Mouse (Mus musculus): ENCODE measurements at regions not wholly inside any gene's neighbourhood (a gene's known extent, or its start where the extent isn't known, plus 50 kb on each side); places are given as distances from the start of the nearest gene placed in this dataset.

- in situ Hi-C loops (cut with MboI), result no loop called here
These were observed 1364.1 kb upstream of the A1bg start for GRCm38 (mm10) chr15:62286666-62287655.

DNA sequence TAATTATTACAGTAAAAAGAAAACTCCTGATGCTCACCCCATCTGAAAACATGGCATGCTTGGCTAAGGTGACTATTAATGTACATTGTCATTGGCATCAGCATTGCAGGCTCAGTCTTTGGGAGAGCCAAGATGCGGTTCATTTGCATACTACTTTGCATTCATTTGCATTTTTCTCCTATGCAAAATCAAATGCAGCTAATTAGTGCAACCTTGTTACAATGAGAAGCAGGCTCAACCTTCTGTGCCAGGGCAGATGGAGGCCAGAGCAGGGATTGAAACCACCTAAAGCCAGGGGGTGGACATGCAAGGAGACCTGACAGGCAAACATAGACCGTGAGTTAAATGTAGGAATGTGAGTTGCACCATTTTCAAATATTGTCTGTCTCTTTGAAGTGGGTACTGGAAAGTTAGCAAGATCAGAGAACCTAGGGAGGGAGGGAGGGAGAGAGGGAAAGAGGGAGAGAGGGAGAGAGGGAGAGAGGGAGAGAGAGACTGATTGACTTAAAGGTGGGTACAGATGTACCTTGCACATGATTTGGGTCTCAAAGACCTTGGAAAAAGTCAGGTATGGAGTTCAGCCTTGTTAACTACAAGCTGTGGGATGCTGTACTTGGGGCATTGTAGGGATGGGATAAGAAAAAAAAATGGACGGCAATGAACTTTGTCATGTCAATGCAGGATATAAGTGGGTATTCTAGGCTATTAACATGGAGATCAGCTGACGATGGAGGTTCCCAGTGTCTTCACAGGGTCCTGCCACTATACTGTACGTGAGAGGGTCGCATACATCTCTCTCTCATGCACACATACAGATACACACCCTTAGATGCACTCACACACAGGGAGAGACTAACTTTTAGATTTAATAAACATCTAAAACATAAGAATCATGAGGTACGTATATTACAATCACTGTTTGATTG, 1362.1 kb upstream of the A1bg start:
- in situ Hi-C loops (cut with MboI), result no loop called here

GRCm38 (mm10) chr15:62283661-62284429, 1361.0 kb upstream of the A1bg start:
- in situ Hi-C loops (cut with MboI), result no loop called here

DNA sequence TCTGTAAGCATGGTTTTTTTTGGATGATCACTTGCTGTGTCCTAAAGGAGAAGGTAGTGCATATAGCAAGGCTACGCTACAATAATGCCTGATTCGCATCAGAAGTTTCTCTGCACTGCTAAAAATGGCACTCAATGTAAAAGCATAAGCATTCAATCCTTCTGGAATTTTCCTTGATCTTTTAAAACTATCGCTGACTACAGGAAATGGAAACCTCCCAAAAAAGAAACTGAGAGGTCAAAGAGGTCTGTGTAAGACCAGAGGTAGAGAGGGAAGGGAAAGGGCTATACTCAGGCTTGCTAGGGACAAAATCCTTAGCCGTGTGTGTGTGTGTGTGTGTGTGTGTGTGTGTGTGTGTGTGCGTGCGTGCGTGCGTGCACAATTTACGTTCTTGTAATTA, 1359.8 kb upstream of the A1bg start:
- in situ Hi-C loops (cut with MboI), result no loop called here

DNA sequence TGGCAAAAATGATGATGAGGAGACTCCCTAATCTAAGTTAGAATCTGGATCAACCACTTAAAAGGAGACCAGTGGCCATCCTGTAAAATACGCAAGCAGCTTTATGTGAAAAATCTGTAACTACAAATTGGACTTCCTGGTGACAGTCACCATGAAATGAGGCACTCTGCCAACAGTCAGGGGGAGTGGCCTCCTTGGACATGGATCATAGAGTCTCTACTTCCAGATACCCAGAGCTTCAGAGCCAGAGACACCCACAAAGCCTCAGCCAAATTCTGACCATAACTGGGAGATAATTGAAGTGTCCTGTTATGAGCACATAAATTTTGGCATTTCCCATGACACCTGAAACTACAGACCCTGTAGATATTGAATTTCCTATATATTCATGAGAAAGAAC, 1359.3 kb upstream of the A1bg start:
- in situ Hi-C loops (cut with MboI), result no loop called here

DNA sequence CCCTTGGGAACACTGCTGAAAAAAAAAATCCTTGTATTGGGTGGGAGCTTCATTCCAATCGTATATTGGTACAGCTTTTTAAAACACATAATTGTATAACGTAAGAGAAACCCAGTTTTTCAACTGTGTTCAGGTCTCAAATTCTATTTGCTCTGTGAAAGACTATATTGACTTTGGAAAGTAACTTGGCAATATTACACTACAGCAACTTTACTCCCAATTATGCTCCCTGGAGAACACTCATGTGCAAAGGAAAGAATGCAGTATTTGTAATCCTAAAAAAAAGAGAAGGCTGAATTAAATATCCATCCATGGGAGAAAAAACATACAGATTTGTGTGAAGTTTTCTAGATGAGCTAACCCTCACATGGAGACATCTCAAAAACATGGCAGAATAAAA, 1356.7 kb upstream of the A1bg start:
- in situ Hi-C loops (cut with MboI), result no loop called here

GRCm38 (mm10) chr15:62274818-62275217, 1352.0 kb upstream of the A1bg start:
- in situ Hi-C loops (cut with MboI), result no loop called here

DNA sequence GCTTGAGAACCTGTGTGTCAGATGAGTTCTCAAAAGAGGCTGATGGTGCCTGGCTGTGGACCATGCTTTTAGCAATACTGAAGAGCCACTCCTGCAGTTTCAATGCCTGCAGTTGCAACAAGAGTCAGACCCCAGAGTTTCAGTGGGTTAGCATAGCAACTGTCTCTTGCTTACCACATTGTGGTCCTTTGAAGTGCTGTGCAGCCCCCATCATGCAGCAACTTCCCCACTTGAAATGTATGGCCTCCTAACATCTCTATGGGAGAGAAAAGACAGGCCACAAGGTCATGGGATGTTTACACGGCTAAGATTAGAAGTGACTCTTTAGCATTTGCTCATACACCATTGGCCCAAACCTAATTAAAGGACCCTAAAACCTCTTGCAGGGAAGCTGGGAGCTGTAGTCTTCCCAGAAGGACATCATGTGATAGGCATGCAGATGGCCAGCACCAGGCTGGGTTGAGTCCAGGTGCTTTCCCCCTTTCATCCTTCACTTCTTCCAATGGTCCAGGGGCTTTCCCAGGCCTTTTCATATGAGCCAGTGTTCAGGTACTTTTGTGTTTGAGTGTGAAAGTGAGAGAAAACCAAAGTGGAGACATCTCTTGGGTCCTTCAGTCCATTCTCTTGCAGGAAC, 1351.2 kb upstream of the A1bg start:
- in situ Hi-C loops (cut with MboI), result no loop called here

GRCm38 (mm10) chr15:62272755-62273154, 1349.9 kb upstream of the A1bg start:
- in situ Hi-C loops (cut with MboI), result no loop called here

DNA sequence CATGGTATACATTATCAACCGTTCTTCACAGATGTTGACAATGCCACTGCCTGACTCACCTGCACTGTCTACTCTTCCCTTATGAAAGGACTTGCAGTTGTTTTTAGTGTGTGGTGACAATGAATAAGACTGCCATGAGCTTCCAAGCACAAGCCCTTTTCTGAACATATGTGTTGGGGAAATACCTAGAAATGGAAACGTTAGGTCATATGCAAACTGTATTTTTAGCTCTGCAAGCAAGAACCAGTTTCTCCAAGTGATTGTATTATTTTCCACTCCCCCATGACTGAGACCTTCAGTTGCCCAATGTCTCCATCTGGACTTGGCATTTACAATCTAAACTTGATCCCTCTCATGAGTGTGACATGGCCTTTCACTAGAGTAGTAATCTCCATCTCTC, 1348.6 kb upstream of the A1bg start:
- in situ Hi-C loops (cut with MboI), result no loop called here

DNA sequence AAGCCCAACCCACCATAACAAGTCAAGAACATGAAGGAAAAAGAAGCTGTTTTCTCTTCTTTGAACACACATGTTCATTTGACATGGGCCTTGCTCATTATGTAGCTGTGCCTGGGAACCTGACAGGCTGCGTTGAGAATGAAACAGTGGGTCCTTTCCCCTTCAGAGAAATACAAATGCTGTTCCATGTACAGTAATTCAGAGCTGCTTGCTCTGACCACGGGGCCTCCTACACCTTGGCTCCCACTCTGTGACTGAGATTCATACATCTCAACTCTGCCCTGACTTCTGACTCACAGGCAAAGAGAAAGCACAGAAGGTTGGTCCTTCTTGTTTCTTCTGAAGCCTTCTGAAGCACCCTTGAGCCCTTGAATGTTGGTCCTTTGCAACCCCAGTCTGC, 1345.4 kb upstream of the A1bg start:
- in situ Hi-C loops (cut with MboI), result no loop called here

DNA sequence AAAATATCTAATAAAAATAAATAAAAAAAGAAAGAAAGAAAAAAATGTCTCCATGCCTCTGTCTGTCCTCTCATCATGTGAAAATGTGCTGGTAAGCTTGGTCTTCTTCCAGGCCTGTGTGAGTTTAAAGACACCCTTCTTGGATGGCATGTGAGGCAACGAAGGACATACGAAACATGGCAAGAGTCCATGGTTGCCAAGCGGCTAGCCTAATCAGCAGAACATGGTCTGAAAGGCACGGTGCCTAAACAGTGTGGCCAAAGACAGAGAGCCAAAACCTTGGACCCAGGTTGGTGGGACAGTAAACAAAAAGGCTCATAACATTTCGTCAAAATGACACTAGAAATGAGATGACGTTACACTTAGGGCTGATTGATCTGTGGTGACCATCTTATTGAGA, 1344.7 kb upstream of the A1bg start:
- in situ Hi-C loops (cut with MboI), result no loop called here

DNA sequence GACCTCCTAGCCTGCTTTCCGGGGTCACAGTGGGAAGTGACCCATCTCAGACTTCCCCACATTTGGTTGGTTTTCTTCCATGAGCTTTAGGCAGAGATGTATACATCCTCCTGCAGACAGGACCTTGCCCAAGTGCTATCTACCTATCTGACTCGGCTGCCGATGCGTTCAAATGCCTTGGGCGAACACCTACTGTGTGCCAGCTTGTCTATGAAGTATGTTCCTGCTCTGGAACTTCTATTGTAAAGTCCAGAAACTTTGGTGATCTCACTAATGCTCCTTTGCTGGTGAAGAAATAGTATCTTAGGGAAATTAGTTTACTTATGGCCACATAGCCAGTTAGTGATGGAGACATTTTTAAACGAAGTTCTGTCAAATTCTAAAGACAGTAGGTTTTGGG, 1343.2 kb upstream of the A1bg start:
- in situ Hi-C loops (cut with MboI), result no loop called here

GRCm38 (mm10) chr15:62265484-62265937, 1342.7 kb upstream of the A1bg start:
- in situ Hi-C loops (cut with MboI), result no loop called here

GRCm38 (mm10) chr15:62264966-62265365, 1342.2 kb upstream of the A1bg start:
- in situ Hi-C loops (cut with MboI), result no loop called here

GRCm38 (mm10) chr15:62264183-62264582, 1341.4 kb upstream of the A1bg start:
- in situ Hi-C loops (cut with MboI), result no loop called here

- in situ Hi-C loops (cut with MboI), result no loop called here
These were observed 1339.7 kb upstream of the A1bg start for GRCm38 (mm10) chr15:62262487-62262886.

DNA sequence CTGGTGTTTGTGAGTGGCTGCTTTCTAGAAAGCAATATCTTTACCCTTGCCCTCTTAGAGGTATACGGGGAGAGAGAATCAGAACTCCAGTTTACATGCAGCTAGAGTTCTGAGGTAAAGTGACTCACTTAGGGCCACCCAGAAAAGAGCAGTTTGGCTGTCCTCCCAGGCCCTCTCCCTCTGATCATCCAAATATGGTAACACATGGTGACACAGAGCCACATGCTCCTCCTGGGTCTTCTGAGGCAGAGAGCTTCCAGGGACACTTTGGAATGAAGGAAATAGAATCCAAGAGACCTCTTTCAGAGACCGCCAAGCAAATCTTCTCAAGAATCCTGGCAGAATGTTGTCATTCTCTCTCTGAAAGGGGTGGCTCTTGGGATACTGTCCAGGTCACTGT, 1338.7 kb upstream of the A1bg start:
- in situ Hi-C loops (cut with MboI), result no loop called here

DNA sequence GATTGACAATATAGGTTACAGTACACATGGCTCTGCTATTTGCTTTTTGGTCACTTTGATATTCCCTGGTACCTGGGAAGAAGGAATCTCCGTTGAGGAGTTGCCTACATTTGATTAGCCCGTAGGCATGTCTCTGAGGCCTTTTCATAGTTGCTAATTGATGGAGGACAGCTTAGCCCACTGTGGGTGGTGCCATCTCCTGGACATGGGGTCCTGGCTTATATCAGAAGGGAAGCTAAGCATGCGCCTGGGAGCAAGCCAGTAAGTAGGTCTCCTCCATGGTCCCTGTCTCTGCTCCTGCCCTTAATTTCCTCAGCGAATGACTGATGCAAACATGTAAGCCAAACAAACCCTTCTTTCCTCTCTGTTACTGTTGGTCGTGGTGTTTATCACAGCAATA, 1335.8 kb upstream of the A1bg start:
- in situ Hi-C loops (cut with MboI), result no loop called here

DNA sequence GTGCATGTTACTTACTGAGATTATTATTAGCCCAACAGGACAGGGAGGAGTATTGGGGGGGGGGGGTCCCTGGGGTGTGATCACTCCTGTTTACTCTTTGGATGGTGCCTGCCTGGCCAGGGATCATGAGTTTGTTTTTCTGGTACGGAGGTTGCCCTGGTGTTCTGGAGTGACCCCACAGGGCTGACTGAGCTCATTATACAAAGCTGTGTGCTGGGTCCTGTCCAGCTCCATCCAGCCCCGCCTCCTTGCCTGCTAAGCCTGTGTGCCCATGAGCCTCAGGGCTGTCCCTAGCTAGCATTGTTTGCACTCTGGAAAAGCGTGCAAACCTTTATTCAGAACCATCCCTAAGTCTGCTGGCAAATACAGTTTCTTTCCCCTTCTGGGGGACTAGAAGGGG, 1335.1 kb upstream of the A1bg start:
- in situ Hi-C loops (cut with MboI), result no loop called here

- in situ Hi-C loops (cut with MboI), result no loop called here
These were observed 1334.4 kb upstream of the A1bg start for GRCm38 (mm10) chr15:62257110-62257667.

Data from mature B cell (primary cell).